Mouse (Mus musculus) liver, adult (tissue): ENCODE data around the gene Ube2d3.

Source experiments
- GATA4 ChIP-seq: IDR thresholded peaks from 2 replicates; pipeline ENCODE4 v1.6.1; 2014; ENCODE audit warnings: mild to moderate bottlenecking, low read length; ENCODE audit not compliant: insufficient replicate concordance

Gene Ube2d3

DNA sequence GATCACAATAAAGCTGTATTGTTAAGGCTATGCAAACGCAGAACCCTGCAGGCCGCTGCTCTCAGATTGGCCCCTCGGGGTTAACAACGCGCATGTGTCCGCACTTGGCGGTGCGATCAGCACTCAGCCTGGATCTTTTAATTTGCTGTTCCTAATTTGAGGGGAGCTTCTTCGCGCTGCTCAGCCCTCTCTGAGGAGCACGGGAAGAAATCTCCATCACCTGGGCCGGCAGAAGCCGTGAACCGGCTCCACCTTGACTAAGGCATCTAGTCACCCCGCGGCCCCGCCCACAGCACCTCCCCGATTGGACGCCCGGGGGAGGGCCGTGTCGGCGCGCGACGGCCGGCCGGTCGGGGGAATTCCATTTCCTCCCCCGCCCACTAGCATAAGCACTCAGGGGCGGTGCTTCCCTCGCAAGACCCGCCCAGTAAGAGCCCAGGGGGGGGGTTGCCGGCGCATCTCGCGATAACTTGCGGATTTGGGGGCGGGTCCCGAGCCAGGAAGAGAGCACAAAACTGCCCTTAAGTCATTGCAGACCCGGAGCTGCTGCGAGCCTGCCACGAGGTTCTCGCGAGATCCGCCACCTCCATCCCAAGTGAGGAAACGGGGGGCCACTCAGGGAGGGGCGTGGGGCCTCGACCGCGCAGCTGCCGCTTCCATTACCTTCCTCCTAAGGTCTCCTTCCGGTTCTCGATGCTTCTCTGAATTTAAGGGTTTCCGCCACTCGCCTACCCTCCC, at the start of gene Ube2d3:
Ube2d3 (plus strand) TSS at position 392 of the 738 bp plus-strand sequence.
- no peak for TF ChIP-seq GATA4

DNA sequence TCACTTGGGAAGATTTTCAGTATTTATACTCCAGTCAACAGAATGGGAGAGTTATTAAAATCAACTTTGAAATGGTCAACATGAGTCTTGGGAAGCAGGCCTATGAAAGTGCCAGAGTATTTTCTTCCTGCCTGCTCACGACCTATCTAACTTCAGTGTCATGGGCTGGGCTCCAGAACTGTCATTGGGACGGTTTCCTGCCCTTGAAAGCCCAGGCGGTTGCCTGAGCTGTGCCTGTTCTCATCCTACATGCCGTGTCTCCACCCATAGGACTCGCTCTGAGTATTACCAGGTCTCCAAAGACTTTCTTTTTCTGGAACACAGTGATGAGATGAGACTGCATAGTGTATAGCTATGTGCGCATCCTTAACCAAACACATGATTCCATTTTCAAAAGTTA, 44.8 kb upstream of the Ube2d3 start:
- no peak for TF ChIP-seq GATA4

DNA sequence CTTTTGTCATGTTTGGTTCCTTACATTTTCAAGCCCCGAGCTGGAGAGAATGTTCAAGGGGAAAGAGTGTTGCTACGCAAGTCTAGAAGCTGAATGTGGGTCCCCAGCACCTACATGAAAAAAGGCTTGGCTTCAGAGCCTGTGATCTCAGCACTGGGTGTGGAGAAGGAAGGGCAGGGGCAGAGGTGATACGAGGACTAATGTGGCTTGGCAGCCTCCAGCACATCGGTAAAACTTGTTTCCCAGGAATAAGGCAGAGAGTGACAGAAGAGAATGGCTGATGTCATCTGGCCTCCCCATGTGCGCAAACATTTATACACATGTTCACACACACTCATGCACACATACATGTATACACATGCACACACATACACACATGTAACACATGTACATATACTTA, 42.9 kb upstream of the Ube2d3 start:
- TF ChIP-seq GATA4 = no peak

DNA sequence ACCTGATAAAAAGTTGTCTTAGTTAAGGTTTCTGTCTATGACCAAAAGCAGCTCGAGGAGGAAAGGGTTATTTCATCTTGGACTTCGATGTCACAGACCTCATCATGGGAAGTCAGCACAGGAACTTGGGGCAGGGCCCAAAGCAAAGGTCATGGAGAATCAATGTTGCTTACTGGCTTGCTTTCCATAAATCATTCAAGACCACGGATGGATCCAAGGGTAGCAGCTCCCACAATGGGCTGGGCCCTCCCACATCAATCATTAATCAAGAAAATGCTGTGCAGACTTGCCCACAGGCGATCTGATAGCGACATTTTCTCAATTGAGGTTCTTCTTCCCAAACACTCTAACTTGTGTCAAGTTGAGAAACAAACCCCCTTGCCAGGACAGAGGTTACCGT, 41.9 kb upstream of the Ube2d3 start:
- no peak for TF ChIP-seq GATA4

DNA sequence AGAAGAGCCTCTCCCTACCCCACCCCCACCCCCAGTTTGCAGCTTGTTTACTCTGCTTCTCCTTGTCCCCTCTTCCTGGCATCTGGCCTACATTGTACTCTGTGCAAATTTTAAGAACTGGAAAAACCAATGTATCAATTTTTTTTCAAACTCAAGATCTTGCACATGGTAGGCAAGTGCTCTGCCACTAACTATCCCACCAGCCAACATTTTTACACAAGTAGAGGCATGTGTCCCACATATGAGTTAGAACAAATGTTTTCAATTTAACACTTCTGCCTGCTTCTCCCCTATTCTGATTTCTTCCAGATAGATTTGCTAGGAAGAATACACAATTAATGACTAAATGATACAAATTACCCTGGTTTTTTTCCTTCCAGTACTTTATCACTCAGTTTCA, 40.8 kb upstream of the Ube2d3 start:
- TF ChIP-seq GATA4 = no peak

DNA sequence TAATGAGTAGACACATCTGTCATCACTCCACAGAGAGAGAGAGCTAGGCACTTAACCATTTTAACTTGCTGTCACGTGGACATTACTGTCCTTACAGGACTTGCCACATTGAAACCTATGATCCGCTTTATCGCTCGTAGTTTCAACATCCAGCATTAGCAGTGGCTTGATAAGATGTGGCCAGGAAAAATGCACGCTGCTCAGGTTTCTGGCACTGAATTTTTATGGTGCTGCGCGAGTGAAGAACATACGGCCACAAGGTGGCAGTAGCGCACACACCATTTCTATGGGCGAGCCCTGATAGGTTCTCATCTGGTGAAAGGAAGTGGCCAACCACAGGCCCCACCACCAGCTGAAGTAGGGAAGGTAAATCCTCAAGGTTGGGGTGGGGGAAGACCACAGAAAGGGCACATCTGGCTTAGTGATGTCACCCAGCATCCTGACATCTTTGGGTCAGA, 35.7 kb upstream of the Ube2d3 start:
- peak; percentile 90 for TF ChIP-seq GATA4

DNA sequence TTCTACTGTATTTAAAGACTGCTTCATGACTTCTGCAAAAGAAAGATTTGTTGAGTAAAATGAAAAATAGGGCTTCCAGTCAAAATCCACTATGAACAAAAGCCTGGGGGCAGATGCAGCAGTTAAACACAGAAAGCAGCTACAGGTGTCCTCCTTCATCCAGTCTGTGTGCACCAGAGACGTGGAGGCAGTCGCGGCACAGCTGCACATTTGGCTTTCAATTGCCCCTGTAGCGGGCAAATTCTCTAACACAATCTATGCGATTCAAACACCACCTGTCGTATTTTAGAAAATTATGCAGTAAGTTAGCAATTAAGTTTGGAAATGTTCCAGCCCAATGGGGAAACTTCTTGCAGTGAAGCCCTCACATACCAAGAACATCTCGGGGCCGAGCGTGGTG, 34.7 kb upstream of the Ube2d3 start:
- no peak for TF ChIP-seq GATA4

DNA sequence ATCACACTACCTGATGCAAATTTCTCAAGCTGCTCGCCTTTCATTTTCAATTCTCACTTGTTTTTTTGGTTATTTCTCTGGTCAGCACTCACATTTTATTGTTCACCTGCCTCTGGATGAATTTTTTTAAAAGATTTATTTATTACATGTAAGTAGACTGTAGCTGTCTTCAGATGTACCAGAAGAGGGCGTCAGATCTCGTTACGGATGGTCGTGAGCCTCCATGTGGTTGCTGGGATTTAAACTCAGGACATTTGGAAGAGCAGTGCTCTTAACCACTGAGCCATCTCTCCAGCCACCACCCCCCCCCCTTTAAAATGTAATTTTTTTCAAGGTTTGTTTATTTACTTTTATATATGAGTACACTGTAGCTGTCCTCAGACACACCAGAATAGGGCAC, 34.1 kb upstream of the Ube2d3 start:
- TF ChIP-seq GATA4 = no peak

DNA sequence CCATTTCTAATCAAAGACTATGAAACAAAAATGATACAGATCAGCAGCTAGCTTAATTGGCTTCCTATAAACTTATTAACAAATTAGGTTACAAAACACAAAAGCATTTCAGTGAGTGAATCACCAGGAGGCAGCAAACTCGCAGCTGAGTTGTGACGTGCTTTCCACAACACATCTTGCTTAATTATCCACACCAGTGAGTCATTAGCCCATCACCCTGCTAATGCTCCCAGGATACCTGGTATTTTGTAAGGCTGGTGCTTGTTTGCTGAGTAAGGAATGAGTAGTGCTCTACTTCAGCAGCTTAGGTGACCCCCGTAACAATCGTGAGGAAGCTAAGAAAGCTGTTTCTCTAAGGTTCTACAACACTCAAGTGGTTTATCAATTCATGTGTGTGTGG, 33.4 kb upstream of the Ube2d3 start:
- no peak for TF ChIP-seq GATA4

DNA sequence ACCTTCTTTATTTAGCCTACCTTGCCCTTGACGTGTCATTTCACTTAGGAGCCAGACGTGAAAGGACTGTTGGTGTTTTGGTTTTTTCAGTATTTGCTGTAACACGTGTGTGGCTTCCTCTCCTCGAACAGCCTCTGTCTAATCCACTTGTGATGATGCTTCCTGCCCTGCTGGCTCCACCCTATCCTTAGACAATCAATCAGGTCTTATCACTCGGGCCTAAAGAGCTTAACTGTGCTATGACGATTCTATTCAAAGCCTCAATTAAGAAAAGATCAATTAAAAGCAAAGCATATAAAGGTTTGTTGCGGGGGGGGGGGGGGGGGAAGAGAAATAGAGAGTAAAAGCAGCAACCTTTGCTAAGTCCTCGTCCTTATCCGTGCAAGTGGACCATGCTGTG, 30.6 kb upstream of the Ube2d3 start:
- TF ChIP-seq GATA4 = no peak

DNA sequence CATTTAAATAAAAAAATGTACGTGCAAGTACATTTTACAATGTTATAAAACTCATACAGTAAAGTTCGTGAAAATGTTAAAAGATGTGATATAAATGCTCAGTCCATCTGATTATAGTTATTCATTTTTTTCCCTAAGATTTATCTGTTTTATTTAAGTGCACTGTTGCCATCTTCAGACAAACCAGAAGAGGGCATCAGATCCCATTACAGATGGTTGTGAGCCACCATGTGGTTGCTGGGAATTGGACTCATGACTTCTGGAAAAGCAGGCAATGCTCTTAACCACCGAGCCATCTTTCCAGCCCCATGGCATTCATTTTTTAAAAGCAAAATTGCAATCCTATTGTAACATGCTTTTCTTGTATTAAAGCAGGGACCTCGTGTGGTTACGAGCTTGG, 28.7 kb upstream of the Ube2d3 start:
- no peak for TF ChIP-seq GATA4

DNA sequence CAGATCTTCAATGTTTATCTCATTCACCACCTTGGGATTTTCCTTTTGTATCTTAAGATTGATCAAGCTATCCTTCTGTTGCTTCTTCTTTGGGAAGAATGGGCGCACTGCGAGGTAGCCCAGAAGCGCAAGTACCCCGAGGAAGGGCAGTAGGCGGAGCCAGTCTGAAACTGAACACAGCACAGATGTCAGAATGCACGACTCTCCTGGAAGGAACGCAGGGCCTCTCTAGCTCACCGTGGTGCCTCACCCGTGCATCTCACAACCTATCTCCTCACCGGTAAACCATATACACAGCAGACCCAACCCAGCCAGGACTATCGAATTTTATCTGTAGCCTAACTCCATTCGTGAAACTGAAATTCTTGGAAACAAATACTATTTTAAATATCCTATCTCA, 26.9 kb upstream of the Ube2d3 start:
- TF ChIP-seq GATA4 = no peak

DNA sequence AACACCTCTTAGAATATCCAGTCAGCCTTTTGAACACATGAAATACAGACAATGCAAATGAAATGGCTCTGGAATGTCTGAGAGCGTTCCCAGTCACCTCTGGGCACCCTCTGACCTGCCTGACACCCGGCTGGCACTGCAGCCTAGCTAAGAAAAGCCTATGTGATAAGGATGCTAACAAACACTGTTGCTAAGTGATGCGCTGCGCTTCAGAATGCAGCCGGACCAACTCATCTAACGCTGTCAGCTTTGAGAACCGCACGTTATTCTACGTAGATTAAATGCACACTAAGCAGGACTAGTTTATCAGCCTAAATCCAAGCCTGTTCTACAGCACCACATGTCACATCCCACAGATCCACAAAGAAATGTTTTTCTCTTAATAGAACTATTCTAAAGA, 26.1 kb upstream of the Ube2d3 start:
- peak; percentile 23; the same call in 1 of the 2 replicates for TF ChIP-seq GATA4

DNA sequence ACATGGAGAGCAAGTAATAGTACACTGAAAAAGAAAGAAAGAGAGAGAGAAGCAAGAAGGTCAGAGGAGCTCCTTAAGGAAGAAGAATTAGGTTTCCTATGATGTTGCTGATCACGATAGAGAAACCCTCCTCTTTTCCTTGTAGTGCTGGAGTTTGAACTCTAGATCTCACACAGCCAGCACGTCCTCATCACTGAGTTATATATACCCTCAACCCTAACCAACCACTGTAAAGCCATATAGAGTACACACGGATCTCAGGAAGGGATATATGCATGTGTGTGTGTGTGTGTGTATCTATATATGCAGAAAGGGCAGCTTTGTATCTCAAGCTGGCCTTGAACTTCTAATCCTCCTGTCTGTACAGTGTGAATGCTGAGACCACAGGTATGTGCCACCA, 20.7 kb upstream of the Ube2d3 start:
- no peak for TF ChIP-seq GATA4

DNA sequence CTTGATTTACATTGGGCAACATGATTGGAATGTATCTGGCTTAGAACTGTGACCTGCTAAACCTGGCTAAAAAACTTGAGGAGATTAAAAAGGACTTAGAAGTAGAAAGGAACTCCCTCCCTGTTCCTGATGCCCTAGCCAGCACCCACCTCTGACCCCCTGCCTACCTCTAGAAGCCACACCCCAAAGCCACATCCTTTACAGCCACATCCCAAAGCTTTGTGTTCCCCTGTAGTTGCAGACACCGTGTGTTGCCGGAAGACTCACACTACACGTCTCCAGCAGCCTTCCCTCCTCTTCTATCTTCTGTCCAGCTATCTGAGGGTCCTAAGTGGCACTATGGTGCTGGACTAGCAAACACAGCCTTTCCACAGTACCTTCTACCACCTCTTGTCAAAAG, 20.1 kb upstream of the Ube2d3 start:
- no peak for TF ChIP-seq GATA4

DNA sequence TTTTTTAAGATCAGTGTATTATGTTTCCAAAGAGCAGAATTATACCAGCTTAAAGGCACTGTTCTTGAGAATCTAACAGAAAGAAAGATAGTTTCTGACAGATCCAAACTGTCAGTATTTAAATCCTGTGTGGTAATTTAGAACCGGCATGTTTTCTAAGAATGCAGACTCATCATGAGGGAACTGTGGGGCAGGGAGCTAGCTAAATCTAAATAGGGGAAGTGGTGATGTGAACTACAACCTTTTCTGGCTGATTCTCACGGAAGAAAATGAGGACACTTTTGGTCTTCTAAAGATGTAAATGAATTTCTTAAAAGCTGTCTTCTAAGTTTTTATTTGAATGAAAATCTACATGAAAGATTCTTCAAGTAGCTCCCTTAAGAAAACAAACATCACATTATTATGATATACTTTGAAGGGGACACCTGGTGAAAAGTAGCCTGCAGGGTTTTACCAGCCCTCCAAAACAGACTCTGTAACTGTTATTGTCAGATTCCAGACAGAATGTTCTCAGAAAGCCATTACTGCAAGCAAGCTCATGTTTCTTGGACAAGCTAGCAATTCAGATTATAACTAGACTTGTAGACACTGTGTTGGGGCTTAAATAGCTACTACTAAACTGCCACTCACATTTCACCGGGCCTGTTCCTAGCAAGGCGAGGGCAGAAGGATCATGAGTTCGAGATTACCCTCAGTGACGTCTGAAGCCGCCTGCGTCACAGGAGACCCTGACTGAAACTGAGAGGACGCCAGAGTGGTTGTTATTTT, 17.2 kb upstream of the Ube2d3 start:
- no peak for TF ChIP-seq GATA4

DNA sequence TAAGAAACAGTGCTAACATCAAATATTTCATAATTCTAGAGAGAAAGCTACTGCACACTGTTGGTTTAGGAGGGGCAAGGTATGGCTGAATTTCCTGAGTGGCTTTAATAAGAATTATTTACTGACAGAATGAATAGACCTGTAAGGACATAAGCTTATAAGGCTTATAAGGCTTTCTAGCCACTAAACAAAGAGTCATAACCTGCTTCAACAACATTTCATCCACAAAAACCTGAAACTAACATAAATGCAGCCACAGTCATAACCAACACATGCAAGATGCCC, 16.7 kb upstream of the Ube2d3 start:
- TF ChIP-seq GATA4 = no peak

DNA sequence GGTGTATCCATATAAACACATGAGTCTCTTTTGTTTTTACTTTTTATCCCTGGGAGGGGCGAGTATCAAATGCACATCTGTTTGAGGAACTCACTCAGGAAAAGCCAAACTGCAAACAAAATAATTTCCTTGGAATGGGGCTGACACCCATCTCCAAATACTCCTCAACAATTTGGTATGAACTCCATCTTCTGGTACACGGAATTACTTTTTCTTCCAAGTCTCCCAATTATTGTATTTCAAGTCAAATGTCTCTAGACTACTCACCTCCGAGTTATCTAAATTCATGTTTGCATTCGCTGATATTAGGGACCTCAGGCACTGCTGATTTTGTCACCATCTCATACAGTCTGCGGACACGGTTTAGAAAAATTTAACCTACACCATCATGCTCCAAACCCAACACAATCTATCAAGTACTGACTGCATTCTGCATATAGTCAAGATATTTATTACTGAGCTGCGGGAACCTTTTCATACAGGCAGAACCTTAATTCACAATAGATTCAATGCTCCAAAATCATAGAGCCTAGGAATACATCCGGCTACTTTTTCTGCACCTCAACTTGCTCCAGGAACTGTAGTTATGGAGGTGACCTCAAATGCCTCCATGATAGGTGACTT, 15.6 kb upstream of the Ube2d3 start:
- TF ChIP-seq GATA4 = no peak
